Mouse (Mus musculus) CH12.LX (cell line): Measurements from ENCODE around the gene Cdk5rap2.

Experiments
- JUN ChIP-seq: IDR thresholded peaks from 2 replicates; pipeline ENCODE4 v1.6.1; 2011; ENCODE audit warnings: low read depth, mild to moderate bottlenecking, low read length, improper control_type of control experiment, moderate library complexity; ENCODE audit not compliant: insufficient read depth
- MAFK ChIP-seq: IDR thresholded peaks from 2 replicates; pipeline ENCODE4 v1.6.1; 2011; ENCODE audit warnings: low read length, improper control_type of control experiment; ENCODE audit not compliant: insufficient replicate concordance
- USF2 ChIP-seq: conservative IDR thresholded peaks from 2 replicates; pipeline ENCODE4 v1.6.1; 2011; ENCODE audit warnings: low read depth, low read length, improper control_type of control experiment
- ZC3H11A ChIP-seq: IDR thresholded peaks from 2 replicates; pipeline ENCODE4 v1.6.1; 2012; ENCODE audit warnings: low read depth, mild to moderate bottlenecking, inconsistent platforms, low read length, improper control_type of control experiment

GRCm38 (mm10) chr4:70391073-70391472 is 19.2 kb downstream of the Cdk5rap2 start:
- TF ChIP-seq MAFK, result no peak
- no peak for TF ChIP-seq ZC3H11A
- no peak for TF ChIP-seq JUN
- TF ChIP-seq USF2, result no peak
